Mouse (Mus musculus) lung, embryonic 16.5 days (tissue): ENCODE results near the gene Nmrk1. TPM values are rescaled to one million over a fixed set of nuclear protein-coding genes. Genes with fewer than 3 reads are reported as not detected.
A peak's percentile ranks its signal among the peaks of the same experiment; 100 is the strongest.

Source experiments
- ATAC-seq: fragments of 200-750 bp; cut with Nextera tagmentation; 2 replicates; pipeline ENCODE4 v1.8.0; 2017; ENCODE audit warnings: low read depth, mild to moderate bottlenecking, moderate library complexity
- H3K27ac ChIP-seq: fragments of 300-500 bp; sonication (generic); 2 replicates; pipeline ENCODE4 v1.5.1; 2014; ENCODE audit warnings: mild to moderate bottlenecking, control low read depth, low read length
- H3K27me3 ChIP-seq: fragments of 300-500 bp; sonication (generic); 2 replicates; pipeline ENCODE4 v1.6.1; 2014; ENCODE audit warnings: low read depth, low read length, mixed read lengths; ENCODE audit not compliant: control insufficient read depth, insufficient read depth
- H3K36me3 ChIP-seq: fragments of 300-500 bp; sonication (generic); 2 replicates; pipeline ENCODE4 v1.6.1; 2014; ENCODE audit warnings: low read length; ENCODE audit not compliant: control insufficient read depth, insufficient read depth
- H3K4me1 ChIP-seq: fragments of 300-500 bp; sonication (generic); replicated peaks from 2 replicates; pipeline ENCODE4 v1.6.1; 2014; ENCODE audit warnings: low read length, mixed read lengths; ENCODE audit not compliant: control insufficient read depth, insufficient read depth
- H3K4me2 ChIP-seq: fragments of 300-500 bp; sonication (generic); 2 replicates; pipeline ENCODE4 v1.6.1; 2014; ENCODE audit warnings: low read depth, low read length, control low read depth
- H3K4me3 ChIP-seq: fragments of 300-500 bp; sonication (generic); 2 replicates; pipeline ENCODE4 v1.5.1; 2014; ENCODE audit warnings: mild to moderate bottlenecking, low read length, control low read depth
- H3K9ac ChIP-seq: fragments of 300-500 bp; sonication (generic); 2 replicates; pipeline ENCODE4 v1.6.1; 2014; ENCODE audit warnings: low read length, control low read depth
- H3K9me3 ChIP-seq: fragments of 300-500 bp; sonication (generic); 2 replicates; pipeline ENCODE4 v1.6.1; 2016; ENCODE audit warnings: low read length; ENCODE audit not compliant: control insufficient read depth
- WGBS: fragments of 180-500 bp; shearing (Covaris S2); extraction: QIAGEN DNeasy Blood & Tissue Kit; methylation state at CpG from one replicate; pipeline ENCODE4 v1.1.7; 2014; 5-methylcytosine and 5-hydroxymethylcytosine counted together
- polyA plus RNA-seq: library from polyadenylated mRNA; unstranded; fragments of >200 nt; fragmentation: Nextera tagmentation; extraction: Ambion mirVana; gene quantifications from 2 replicates; pipeline ENCODE4 v1.2.1, GENCODE M21; 2015

The Nmrk1 gene
- polyA plus RNA-seq, 1 experiment from 2014 or later, result 11.1 TPM

DNA sequence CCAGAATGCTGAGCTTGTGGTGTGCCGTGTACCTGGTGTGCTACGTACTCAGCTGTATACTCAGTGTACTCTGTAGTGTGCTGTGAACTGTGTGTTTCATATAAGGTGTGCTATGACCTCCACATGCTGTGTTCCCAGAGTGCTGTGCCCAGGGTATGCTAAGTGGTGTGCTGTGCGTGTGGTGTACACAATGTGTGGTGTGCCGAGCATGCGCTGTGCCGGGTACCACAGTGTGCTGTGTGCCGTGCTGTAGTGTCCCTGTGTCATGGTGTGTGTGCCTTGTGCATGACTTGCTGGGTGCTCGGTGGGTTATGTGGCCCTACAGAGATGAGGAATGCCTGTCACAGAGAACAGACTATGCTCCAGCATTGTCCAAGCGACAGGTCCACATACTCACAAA is 31.1 kb upstream of the Nmrk1 start:
- Histone ChIP-seq H3K9ac (no peak overlapping the region), H3K4me3 (no peak overlapping the region), H3K27ac (no peak overlapping the region), H3K36me3 (peaks cover 4% of the 10 kb centered on the region), H3K9me3 (no peaks in the 10 kb centered on the region), H3K27me3 (no peaks in the 10 kb centered on the region), H3K4me2 (no peak overlapping the region), H3K4me1 (0 out of 2 replicates have a peak, but pooled peaks cover 2% of the 10 kb centered on the region)
- ATAC-seq, result peak; percentile 23; the same call in 1 of the 2 replicates
- WGBS, result 94% methylated on average over 9 of the region's 9 CpGs

DNA sequence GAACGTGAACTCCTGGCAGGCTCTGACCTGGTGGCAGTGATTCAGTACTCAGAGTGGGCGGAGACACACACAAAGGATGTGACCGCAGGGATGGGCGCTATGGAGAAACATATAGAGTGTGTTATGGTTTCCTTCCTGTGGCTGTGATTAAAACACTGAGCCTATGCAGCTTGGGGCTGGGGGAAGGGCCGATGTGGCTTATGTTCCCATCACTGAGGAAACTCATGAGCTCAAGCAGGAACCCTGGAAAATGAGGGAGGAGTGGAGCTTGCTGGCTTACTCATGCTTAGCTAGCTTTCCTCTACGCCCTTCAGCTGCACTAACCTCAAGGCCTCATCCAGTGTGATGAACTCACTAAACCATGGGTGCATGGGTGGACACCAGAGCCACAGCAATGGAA is 28.7 kb upstream of the Nmrk1 start:
- peaks cover 8% of the 10 kb centered on the region; the same call in 1 of the 2 replicates for H3K4me1 ChIP-seq
- no peak overlapping the region for H3K9ac ChIP-seq
- no peak overlapping the region for H3K4me2 ChIP-seq
- WGBS, result 74% methylated on average over 6 of the region's 6 CpGs
- H3K4me3 ChIP-seq, result no peak overlapping the region
- peak; percentile 53 for ATAC-seq
- H3K27me3 ChIP-seq, result no peaks in the 10 kb centered on the region
- no peaks in the 10 kb centered on the region for H3K9me3 ChIP-seq
- H3K36me3 ChIP-seq, result peaks cover 4% of the 10 kb centered on the region
- no peak overlapping the region for H3K27ac ChIP-seq

DNA sequence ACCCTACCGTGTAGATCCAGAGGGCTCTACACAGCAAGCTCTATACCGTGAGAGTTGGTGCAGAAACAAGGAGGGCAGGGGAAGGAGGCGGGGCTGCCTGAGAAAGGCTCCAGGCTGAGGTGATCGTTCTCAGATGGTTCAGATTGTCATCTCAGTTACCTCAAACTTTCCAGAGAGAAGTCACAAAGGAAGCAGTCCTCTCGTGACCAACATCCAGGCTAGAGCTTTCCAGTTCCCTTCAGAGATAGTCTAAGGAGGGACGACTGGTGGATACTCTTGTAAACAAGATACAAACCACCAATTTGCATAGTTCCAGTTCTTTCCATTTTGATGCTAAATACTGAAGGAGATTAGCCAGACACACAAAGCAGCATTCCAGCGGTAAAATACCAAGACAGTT is 23.8 kb upstream of the Nmrk1 start:
- H3K27me3 ChIP-seq, result no peaks in the 10 kb centered on the region
- 50% methylated on average over 7 of the region's 7 CpGs for WGBS
- no peak overlapping the region for H3K4me2 ChIP-seq
- no peaks in the 10 kb centered on the region; the same call in 1 of the 2 replicates for H3K36me3 ChIP-seq
- no peak overlapping the region for H3K27ac ChIP-seq
- no peak for ATAC-seq
- no peak overlapping the region for H3K4me3 ChIP-seq
- peaks cover 8% of the 10 kb centered on the region; the same call in 1 of the 2 replicates for H3K4me1 ChIP-seq
- H3K9ac ChIP-seq, result no peak overlapping the region
- no peaks in the 10 kb centered on the region for H3K9me3 ChIP-seq

DNA sequence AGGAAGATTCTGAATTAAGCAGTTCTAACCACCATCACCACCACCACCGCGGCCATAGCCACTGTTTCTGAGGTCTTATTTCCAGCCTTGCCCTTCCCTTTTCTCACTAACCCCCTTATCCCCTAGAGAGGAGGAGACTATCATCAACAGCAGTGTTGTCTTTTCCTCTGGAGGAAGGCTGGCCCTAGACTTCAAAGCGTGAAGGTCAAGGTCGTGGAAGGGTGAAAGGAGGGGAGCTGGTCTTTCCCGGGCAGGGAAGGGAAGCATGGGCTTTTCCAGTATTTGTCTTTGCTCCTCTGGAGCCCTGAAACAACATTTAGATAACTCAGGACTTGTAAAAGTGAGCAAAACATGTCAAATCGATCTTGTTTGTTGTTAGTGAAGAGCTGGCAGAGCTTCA is 22.8 kb upstream of the Nmrk1 start:
- Histone ChIP-seq H3K9ac (no peak overlapping the region), H3K27me3 (no peaks in the 10 kb centered on the region), H3K36me3 (no peaks in the 10 kb centered on the region), H3K4me3 (no peak overlapping the region), H3K9me3 (no peaks in the 10 kb centered on the region), H3K4me2 (no peak overlapping the region), H3K27ac (no peak overlapping the region), H3K4me1 (peaks cover 6% of the 10 kb centered on the region; the same call in 1 of the 2 replicates)
- 44% methylated on average over 6 of the region's 6 CpGs for WGBS
- no peak for ATAC-seq

DNA sequence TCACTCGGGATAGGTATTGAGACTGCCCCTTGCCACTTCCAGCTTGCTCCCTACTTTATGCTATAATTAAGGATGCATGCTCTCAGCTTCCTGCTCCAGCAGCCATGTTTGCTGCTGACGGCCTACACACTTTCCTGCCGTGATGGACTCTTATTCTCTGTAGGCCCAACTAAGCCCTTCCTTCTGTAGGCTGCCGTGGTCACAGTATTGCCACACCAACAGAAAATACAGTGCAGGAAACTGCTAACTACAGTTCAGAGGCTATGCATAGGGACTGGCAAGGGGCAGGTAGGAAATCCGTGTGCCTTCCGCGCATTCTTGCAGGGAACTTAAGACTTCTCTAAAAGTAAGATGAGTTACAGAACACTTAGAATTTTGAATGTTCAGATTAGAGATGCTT is 17.4 kb upstream of the Nmrk1 start:
- peak overlapping the region; percentile 40; the same call in 1 of the 2 replicates for H3K27ac ChIP-seq
- H3K4me3 ChIP-seq, result no peak overlapping the region
- H3K9me3 ChIP-seq, result no peaks in the 10 kb centered on the region

DNA sequence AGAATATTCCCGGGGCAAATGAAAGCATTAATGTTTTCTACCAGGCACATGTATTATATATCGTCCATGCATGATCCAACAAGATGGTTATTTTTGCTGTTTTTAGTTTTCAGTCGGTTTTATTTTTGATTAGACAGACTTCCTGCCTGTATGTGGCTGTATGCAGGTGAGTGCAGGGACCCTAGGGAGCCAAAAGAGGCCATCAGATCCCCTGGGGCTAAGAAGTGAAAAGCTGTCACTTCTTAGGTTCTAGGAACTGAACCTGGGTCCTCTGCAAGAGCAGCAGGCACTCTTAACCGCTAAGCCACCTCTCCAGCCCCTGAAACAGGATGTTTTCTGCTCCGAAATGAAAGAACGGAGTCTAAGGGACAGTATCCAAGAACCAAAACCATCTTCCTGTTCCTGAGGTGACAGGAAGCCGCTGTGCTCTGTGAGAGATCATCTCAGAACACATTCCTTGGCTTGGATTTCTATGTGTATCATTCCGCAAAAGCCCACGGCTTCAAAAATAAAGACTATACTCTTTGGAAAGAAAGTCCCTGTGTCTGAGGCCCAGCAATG is 16.0 kb upstream of the Nmrk1 start:
- no peak overlapping the region for H3K4me3 ChIP-seq
- H3K27ac ChIP-seq, result peak overlapping the region; percentile 51
- H3K36me3 ChIP-seq, result no peaks in the 10 kb centered on the region
- H3K4me2 ChIP-seq, result 0 out of 2 replicates have a peak overlapping the region, but pooled peaks have one; percentile 2
- no peak overlapping the region for H3K9ac ChIP-seq
- H3K27me3 ChIP-seq, result no peaks in the 10 kb centered on the region
- peaks cover 11% of the 10 kb centered on the region for H3K4me1 ChIP-seq
- no peak for ATAC-seq
- 60% methylated on average over 9 of the region's 9 CpGs for WGBS
- H3K9me3 ChIP-seq, result no peaks in the 10 kb centered on the region

More for the DNA sequence above, 17.4 kb upstream of the Nmrk1 start:
- Histone ChIP-seq H3K9ac (no peak overlapping the region), H3K27me3 (no peaks in the 10 kb centered on the region), H3K4me1 (peaks cover 11% of the 10 kb centered on the region), H3K4me2 (no peak overlapping the region), H3K36me3 (no peaks in the 10 kb centered on the region)
- ATAC-seq, result no peak
- WGBS, result 81% methylated on average over 7 of the region's 7 CpGs

DNA sequence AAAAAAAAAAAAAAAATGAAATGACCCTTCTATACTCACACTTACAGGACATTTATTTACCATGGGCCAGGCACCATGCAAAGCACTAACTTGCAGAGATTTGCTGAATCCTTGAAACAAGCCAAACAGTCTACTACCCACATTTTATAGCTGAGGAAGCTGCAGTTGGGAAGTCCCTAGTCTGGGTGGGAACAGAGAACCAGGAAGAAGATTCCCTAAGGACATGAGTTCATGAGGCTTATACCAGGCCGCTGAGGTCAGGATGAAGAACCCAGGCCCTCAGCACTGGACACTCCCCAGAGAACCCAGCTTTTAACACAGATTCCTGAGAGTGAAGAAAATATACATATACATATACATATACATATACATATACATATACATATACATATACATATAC is 14.2 kb upstream of the Nmrk1 start:
- Histone ChIP-seq H3K36me3 (no peaks in the 10 kb centered on the region), H3K9ac (no peak overlapping the region), H3K27me3 (no peaks in the 10 kb centered on the region), H3K4me3 (no peak overlapping the region), H3K4me1 (peaks cover 11% of the 10 kb centered on the region), H3K27ac (no peak overlapping the region), H3K4me2 (no peak overlapping the region), H3K9me3 (no peaks in the 10 kb centered on the region)
- 100% methylated on average over 1 of the region's 1 CpGs for WGBS
- no peak for ATAC-seq

DNA sequence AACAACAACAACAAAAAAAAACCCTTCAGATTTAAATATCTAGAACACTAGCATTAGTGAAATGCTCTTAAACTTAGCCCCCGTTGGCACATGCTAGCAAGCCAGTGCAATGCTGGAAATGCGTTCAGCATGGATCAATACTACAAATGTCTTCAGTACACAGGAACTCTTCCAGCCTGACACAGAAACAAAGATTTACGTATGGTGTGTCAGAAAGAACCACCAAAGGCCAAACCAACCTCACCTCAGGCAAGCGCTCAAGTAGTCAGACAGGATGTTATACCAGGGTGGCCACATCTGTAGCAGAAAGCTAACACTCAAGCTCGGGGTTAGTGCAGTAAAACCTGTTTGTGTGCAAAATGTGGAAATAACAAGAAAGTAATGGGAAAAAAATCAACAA is 12.7 kb upstream of the Nmrk1 start:
- ATAC-seq, result no peak
- no peak overlapping the region for H3K27ac ChIP-seq
- no peaks in the 10 kb centered on the region for H3K27me3 ChIP-seq
- H3K4me1 ChIP-seq, result peaks cover 11% of the 10 kb centered on the region
- no peak overlapping the region for H3K9ac ChIP-seq
- H3K4me3 ChIP-seq, result no peak overlapping the region
- WGBS, result 67% methylated on average over 5 of the region's 5 CpGs
- H3K9me3 ChIP-seq, result no peaks in the 10 kb centered on the region
- no peaks in the 10 kb centered on the region for H3K36me3 ChIP-seq
- no peak overlapping the region for H3K4me2 ChIP-seq

DNA sequence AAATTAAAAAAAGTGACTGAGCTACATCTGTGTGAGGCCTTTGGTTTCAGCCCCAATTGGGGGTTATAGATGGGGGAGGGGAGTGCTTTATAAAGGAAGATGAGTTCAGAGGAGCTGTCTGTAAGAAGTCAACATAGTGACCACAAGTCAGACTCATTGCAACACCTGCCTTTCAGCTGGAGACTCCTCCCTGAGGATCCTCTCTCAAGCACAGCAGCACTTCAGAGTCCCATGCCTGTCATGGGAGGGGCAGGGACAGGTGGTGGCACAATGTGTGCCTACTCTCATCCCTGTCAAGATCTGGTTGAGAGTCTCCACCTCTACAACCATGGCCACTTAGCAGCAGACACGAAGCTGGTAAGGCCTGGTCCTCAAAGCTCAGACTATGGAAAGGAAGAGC is 12.1 kb upstream of the Nmrk1 start:
- no peak overlapping the region for H3K9ac ChIP-seq
- H3K4me3 ChIP-seq, result no peak overlapping the region
- no peak overlapping the region for H3K4me2 ChIP-seq
- 74% methylated on average over 1 of the region's 1 CpGs for WGBS
- H3K36me3 ChIP-seq, result no peaks in the 10 kb centered on the region
- no peak overlapping the region for H3K27ac ChIP-seq
- no peaks in the 10 kb centered on the region for H3K27me3 ChIP-seq
- H3K9me3 ChIP-seq, result no peaks in the 10 kb centered on the region
- H3K4me1 ChIP-seq, result peaks cover 11% of the 10 kb centered on the region
- ATAC-seq, result peak; percentile 36; the same call in 1 of the 2 replicates

DNA sequence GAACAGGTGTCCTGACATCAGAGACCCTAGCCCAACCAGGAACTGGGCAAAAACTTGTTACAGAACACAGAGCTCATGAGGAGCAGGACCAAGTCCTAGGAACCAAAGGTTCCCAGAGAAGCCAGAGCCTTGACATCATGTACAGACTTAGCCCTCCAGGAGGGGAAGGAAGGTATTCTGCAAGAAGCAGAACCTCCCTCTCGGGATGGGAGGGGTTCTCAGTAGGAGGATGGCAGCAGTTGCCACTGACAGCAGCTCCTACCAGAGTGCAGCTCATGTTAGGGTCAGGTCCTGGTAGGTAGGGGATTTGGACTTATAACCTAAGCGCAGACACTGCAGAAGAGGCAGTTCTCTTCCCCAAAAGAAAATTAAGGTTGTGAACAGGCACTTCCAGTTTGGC is 7.9 kb upstream of the Nmrk1 start:
- H3K9me3 ChIP-seq, result no peaks in the 10 kb centered on the region
- WGBS, result 81% methylated on average over 2 of the region's 2 CpGs
- no peak overlapping the region for H3K27ac ChIP-seq
- H3K9ac ChIP-seq, result no peak overlapping the region
- ATAC-seq, result no peak
- no peaks in the 10 kb centered on the region for H3K36me3 ChIP-seq
- H3K27me3 ChIP-seq, result no peaks in the 10 kb centered on the region
- no peak overlapping the region for H3K4me3 ChIP-seq
- no peak overlapping the region for H3K4me2 ChIP-seq
- no peaks in the 10 kb centered on the region for H3K4me1 ChIP-seq
